Mouse (Mus musculus) urinary bladder, postnatal 36 days (tissue): ENCODE data around the gene Adh5.
A peak's percentile ranks its signal among the peaks of the same experiment; 100 is the strongest.
"Not testable (repeated sequence)": the region's sequence is repeated elsewhere in the genome, so short reads cannot be mapped to it uniquely, and the experiment has no call there.

ENCODE experiments used
- DNase-seq, 2 experiments: peaks; one replicate each; pipeline ENCODE4 v3.0.0; 2022; ENCODE audit warnings: low spot score in 2 of 2, mixed read lengths in 1 of 2

The Adh5 gene

DNA sequence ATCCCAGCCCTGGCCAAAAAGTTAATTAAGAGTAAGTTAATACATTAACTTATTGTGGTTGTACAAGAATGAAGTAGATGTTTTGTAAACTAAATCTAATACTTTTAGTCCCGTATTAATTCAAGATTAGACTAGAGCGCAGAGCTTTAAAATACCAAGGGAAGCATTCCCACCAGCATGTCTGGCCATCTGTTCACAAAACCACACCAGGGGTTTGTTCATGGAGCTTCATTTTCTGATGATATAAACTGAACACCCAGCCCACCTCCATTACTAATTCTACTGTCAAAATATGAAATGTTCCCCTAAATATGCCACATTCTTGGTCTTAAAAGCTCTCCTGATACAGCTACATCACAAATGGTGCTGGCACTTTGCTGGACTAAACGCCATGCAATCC is 15.5 kb downstream of the Adh5 start:
- no peak for DNase-seq

DNA sequence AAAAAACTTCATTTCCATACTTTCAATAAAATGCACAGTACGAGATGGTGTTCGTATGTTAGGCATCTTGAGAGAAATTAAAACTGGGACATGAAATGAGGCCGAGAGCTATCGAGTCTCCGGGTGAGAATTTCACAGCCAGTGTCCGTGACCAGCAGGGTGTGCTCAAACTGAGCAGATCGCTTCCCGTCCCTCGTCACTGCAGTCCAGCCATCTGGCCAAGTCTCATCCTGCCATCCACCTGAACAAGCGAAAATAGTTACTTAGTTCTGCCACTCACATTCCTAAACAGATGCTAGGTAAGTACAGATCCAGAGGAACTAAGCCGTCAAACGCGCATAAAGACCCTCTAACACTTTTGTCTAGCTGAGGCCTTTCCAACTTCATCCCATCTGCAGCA is 17.4 kb downstream of the Adh5 start:
- no peak for DNase-seq

- DNase-seq, result no peak
Measured at GRCm38 (mm10) chr3:138461832-138462231, 18.9 kb downstream of the Adh5 start.

GRCm38 (mm10) chr3:138463137-138463536 is 20.2 kb downstream of the Adh5 start:
- no peak for DNase-seq

- no peak for DNase-seq
Measured at GRCm38 (mm10) chr3:138463807-138464206, 20.9 kb downstream of the Adh5 start.

GRCm38 (mm10) chr3:138464573-138465147 is 21.8 kb downstream of the Adh5 start:
- no peak for DNase-seq

- not testable (repeated sequence) for DNase-seq
Measured at GRCm38 (mm10) chr3:138466656-138467055, 23.8 kb downstream of the Adh5 start.

- no peak for DNase-seq
Measured at GRCm38 (mm10) chr3:138471066-138471465, 28.2 kb downstream of the Adh5 start.

GRCm38 (mm10) chr3:138479489-138479888 is 36.6 kb downstream of the Adh5 start:
- no peak for DNase-seq

DNA sequence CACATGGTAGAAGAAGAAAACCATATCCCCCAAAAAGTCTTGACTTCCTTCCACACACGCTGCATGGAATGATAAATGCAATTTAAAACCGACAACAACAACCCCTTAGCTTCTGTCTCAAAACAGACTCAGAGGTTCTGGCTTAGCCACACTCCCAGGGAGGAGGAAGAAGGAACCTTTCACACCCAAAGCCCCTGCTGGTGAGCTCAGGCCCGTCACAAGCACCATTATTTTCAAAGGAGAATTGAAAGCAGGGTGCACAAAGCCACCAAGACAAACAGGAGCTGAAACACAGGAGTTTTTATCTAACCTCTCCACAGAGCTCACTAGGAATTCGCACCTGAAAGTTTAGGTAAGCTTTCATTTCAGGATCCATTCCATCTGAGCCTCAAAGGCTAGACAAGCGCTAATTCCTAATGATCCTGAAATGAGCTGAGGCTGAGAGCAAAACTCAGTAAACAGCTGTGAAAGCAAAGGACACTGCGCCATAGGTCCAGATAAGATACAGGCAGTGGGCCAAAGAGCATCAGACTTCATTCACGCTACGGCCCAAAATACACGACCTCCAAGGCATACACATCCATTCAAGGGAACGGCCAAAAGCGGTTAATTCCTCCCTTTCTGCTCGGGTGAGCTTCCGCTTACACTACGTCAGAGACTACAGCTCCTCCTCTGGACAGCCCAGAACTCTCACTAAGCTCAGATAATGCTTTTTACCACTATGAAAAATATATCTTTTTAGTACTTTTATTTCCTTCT is 38.8 kb downstream of the Adh5 start:
- DNase-seq, result no peak

DNA sequence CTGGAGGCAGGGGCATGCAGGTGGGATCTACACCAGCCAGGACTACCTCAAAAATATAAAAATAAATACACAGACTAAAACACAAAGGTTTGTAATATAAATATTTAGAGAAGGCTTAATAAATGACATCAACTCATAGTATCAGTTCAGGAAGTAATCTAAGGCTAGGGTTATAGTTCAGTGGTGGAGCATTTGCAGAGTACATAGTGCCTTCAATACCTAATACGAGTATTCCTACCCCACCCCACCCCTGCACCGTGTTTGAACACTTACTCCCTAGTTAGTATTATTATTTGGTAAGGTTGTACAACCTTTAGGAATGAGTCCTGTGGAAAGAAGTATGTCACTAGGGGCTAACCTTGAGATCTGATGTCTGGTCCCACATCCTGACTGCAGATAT is 40.3 kb downstream of the Adh5 start:
- no peak for DNase-seq

- DNase-seq, result no peak
Measured at GRCm38 (mm10) chr3:138488584-138489326, 45.9 kb downstream of the Adh5 start.

GRCm38 (mm10) chr3:138489327-138490033 is 46.6 kb downstream of the Adh5 start, which contains the start of gene Metap1:
Metap1 (minus strand) TSS chr3:138489515.
- peak; percentile 88 to 94 for DNase-seq

DNA sequence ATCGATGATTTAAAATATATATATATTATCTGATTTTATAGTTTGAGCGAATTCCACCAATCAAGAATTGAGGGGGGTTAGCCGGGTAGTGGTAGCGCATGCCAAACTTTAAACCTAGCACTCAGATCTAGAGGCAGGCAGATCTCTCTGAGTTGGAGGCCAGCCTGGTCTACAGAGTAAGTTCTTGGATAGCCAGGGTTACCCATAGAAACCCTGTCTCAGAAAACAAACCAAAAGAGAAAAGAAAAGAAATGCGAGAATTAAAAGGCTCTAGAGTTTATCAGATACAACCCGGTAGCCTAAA is 47.1 kb downstream of the Adh5 start:
- DNase-seq, result no peak

- DNase-seq, result no peak
Measured at GRCm38 (mm10) chr3:138493668-138494067, 50.8 kb downstream of the Adh5 start.

- no peak for DNase-seq
Measured at GRCm38 (mm10) chr3:138494565-138494964, 51.7 kb downstream of the Adh5 start.

GRCm38 (mm10) chr3:138495166-138496145 is 52.6 kb downstream of the Adh5 start:
- peak in 1 of 2 experiments; percentile 15 for DNase-seq

- DNase-seq, result no peak
Measured at GRCm38 (mm10) chr3:138498731-138499130, 55.8 kb downstream of the Adh5 start.

- DNase-seq, result no peak
Measured at GRCm38 (mm10) chr3:138499854-138500740, 57.2 kb downstream of the Adh5 start.

GRCm38 (mm10) chr3:138503754-138504153 is 60.9 kb downstream of the Adh5 start:
- no peak for DNase-seq
